Mouse (Mus musculus) testis, adult 2 months (tissue): Measurements from ENCODE around the gene Kndc1.

Source experiments
- CTCF ChIP-seq: fragments of 200-500 bp; IDR thresholded peaks from 2 replicates; pipeline ENCODE4 v1.5.1; 2012; ENCODE audit warnings: low read depth, mild to moderate bottlenecking, inconsistent platforms, low read length, moderate library complexity; ENCODE audit not compliant: control insufficient read depth, insufficient read depth, insufficient replicate concordance
- POLR2A ChIP-seq: fragments of 200-500 bp; IDR thresholded peaks from 2 replicates; pipeline ENCODE4 v1.6.1; 2012; ENCODE audit warnings: low read depth, mild to moderate bottlenecking, inconsistent platforms, low read length, moderate library complexity; ENCODE audit not compliant: control insufficient read depth

- TF ChIP-seq POLR2A (no peak), CTCF (no peak)
These were observed 11.0 kb upstream of the Kndc1 start for GRCm38 (mm10) chr7:139883545-139883944.
